Mouse (Mus musculus): ENCODE measurements at regions not wholly inside any gene's neighbourhood (a gene's known extent, or its start where the extent isn't known, plus 50 kb on each side); places are given as distances from the start of the nearest gene placed in this dataset.

- ATAC-seq, result no peak
- 54% methylated on average over 4 of the region's 4 CpGs for WGBS
- H3K9me3 ChIP-seq (ENCODE audit: control insufficient read depth, low read length), result no peaks in the 10 kb centered on the region
These were observed 113.9 kb downstream of the Gm10131 start for GRCm38 (mm10) chr8:33997676-33998075.

DNA sequence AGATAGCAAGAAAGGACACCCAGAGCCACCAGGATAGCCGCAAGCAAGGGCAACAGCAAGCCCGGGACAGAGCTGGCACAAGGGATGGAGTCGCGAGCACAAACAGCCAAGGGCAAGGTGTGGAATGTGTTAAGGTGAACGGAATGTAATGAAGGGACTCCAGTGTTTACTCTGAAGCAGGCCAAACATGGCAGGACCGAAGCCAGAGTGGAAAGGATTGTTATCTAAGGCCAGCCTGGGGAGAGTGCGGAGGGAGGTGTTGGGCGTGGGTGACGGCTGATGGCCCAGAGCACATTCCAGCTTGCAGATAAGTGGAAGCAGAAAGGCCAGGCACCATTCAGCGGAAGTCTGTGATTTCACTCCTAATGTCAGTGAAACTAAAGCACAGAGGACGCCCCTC lies 118.6 kb downstream of the Gm10131 start:
- Histone ChIP-seq H3K9ac (ENCODE audit: low read depth, low read length) (no peak overlapping the region), H3K4me2 (ENCODE audit: low read depth, low read length) (0 out of 2 replicates have a peak overlapping the region, but pooled peaks have one; percentile 1), H3K27ac (ENCODE audit: low read length) (peak overlapping the region; percentile 40), H3K4me3 (ENCODE audit: low read length) (no peak overlapping the region), H3K27me3 (replicated peaks; ENCODE audit: control insufficient read depth, insufficient read depth, low read length) (no peaks in the 10 kb centered on the region), H3K36me3 (ENCODE audit: control insufficient read depth, insufficient read depth, low read length) (no peaks in the 10 kb centered on the region), H3K4me1 (ENCODE audit: control insufficient read depth, insufficient read depth, low read length) (peaks cover 19% of the 10 kb centered on the region), H3K9me3 (ENCODE audit: control insufficient read depth, low read length) (no peaks in the 10 kb centered on the region)
- peak; percentile 86 for ATAC-seq
- 27% methylated on average over 11 of the region's 11 CpGs for WGBS

More at GRCm38 (mm10) chr8:33997676-33998075, 113.9 kb downstream of the Gm10131 start:
- no peak overlapping the region for H3K4me2 ChIP-seq (ENCODE audit: low read depth, low read length)
- no peaks in the 10 kb centered on the region for H3K36me3 ChIP-seq (ENCODE audit: control insufficient read depth, insufficient read depth, low read length)
- no peak overlapping the region for H3K4me3 ChIP-seq (ENCODE audit: low read length)
- no peak overlapping the region for H3K9ac ChIP-seq (ENCODE audit: low read depth, low read length)
- H3K27me3 ChIP-seq (replicated peaks; ENCODE audit: control insufficient read depth, insufficient read depth, low read length), result no peaks in the 10 kb centered on the region
- no peak overlapping the region for H3K27ac ChIP-seq (ENCODE audit: low read length)
- peaks cover 8% of the 10 kb centered on the region for H3K4me1 ChIP-seq (ENCODE audit: control insufficient read depth, insufficient read depth, low read length)

DNA sequence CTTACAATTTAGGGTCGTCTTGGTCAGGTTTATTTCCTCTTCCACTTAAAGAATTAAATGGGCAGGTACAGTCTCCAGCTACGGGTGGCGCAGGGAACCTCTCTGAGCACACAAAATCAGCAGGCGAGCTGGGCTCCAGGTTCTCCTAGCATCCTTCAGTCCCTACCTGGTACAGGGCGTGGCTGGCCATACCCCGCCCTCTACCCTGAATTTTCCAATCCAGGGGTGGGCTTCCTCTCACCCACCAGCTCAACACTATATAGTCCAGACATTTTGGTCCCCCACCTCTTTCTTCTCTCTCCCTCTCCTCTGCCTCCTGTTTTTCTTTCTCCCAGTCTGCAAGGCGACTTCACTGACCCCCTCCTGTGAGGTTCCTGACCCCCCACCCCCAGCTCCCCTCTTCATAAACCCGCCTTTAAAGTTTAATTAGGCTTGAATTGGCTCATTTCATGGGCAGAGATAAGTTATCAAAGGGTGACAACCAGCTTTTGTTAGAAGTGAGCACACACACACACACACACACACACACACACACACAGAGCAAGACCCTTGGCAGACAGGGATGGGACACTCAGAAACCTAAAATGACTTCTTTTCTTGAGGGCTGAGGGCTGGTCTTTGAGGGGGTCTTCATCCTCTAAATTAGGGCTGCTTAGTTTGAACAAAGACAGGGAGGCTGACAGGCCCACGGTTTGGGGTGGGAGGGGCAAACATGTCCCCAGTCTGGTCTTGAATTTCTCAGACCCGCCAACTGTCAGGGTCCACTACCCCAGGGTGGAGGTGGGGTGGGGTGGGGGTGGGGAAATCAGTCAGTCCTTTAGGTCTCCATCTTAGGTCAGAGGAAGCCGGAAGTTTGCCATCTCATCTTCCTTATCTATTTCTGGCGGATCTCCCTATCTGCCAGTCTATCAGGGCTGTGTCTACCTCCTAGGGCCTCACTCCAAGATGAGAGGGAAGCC lies 119.3 kb downstream of the Gm10131 start:
- WGBS, result 47% methylated on average over 12 of the region's 12 CpGs
- 0 out of 2 replicates have a peak overlapping the region, but pooled peaks have one; percentile 1 for H3K4me2 ChIP-seq (ENCODE audit: low read depth, low read length)
- no peaks in the 10 kb centered on the region for H3K36me3 ChIP-seq (ENCODE audit: control insufficient read depth, insufficient read depth, low read length)
- peak overlapping the region; percentile 40 for H3K27ac ChIP-seq (ENCODE audit: low read length)
- H3K9me3 ChIP-seq (ENCODE audit: control insufficient read depth, low read length), result no peaks in the 10 kb centered on the region
- H3K9ac ChIP-seq (ENCODE audit: low read depth, low read length), result 0 out of 2 replicates have a peak overlapping the region, but pooled peaks have one; percentile 14
- H3K27me3 ChIP-seq (replicated peaks; ENCODE audit: control insufficient read depth, insufficient read depth, low read length), result no peaks in the 10 kb centered on the region
- H3K4me1 ChIP-seq (ENCODE audit: control insufficient read depth, insufficient read depth, low read length), result peaks cover 23% of the 10 kb centered on the region
- H3K4me3 ChIP-seq (ENCODE audit: low read length), result no peak overlapping the region
- ATAC-seq, result peak; percentile 43

- H3K4me1 ChIP-seq (ENCODE audit: control insufficient read depth, insufficient read depth, low read length), result peaks cover 23% of the 10 kb centered on the region
- H3K4me3 ChIP-seq (ENCODE audit: low read length), result no peak overlapping the region
- no peaks in the 10 kb centered on the region for H3K9me3 ChIP-seq (ENCODE audit: control insufficient read depth, low read length)
- WGBS, result 37% methylated on average over 17 of the region's 17 CpGs
- no peaks in the 10 kb centered on the region for H3K36me3 ChIP-seq (ENCODE audit: control insufficient read depth, insufficient read depth, low read length)
- H3K9ac ChIP-seq (ENCODE audit: low read depth, low read length), result 0 out of 2 replicates have a peak overlapping the region, but pooled peaks have one; percentile 14
- H3K4me2 ChIP-seq (ENCODE audit: low read depth, low read length), result no peak overlapping the region
- no peaks in the 10 kb centered on the region for H3K27me3 ChIP-seq (replicated peaks; ENCODE audit: control insufficient read depth, insufficient read depth, low read length)
- no peak for ATAC-seq
- no peak overlapping the region for H3K27ac ChIP-seq (ENCODE audit: low read length)
These were observed 120.2 kb downstream of the Gm10131 start for GRCm38 (mm10) chr8:33991165-33991916.

DNA sequence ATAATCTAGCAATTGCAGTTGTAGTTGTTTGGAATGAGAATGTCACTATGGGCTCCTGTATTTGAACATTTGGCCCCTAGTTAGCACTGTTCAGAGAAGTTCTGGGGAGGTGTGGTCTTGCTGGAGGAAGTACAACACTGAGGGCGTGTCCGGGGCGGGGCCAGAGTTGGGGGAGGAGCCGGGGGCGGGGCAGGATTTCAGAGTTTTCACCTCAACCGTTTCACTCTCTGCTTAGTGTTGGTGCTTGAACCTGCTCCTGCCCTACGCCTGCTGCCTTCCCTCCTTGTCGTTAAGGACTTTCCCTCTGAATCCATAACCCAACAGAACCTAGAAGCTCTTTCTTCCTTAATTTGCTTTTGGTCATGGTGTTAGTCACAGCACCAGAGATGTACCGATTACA lies 121.5 kb downstream of the Gm10131 start:
- no peaks in the 10 kb centered on the region for H3K27me3 ChIP-seq (replicated peaks; ENCODE audit: control insufficient read depth, insufficient read depth, low read length)
- no peaks in the 10 kb centered on the region for H3K9me3 ChIP-seq (ENCODE audit: control insufficient read depth, low read length)
- peaks cover 23% of the 10 kb centered on the region for H3K4me1 ChIP-seq (ENCODE audit: control insufficient read depth, insufficient read depth, low read length)
- WGBS, result 72% methylated on average over 9 of the region's 9 CpGs
- H3K4me3 ChIP-seq (ENCODE audit: low read length), result no peak overlapping the region
- no peak overlapping the region for H3K27ac ChIP-seq (ENCODE audit: low read length)
- no peak overlapping the region for H3K9ac ChIP-seq (ENCODE audit: low read depth, low read length)
- no peaks in the 10 kb centered on the region for H3K36me3 ChIP-seq (ENCODE audit: control insufficient read depth, insufficient read depth, low read length)
- no peak for ATAC-seq
- H3K4me2 ChIP-seq (ENCODE audit: low read depth, low read length), result no peak overlapping the region

GRCm38 (mm10) chr8:33987755-33988104 lies 123.8 kb downstream of the Gm10131 start:
- 63% methylated on average over 10 of the region's 10 CpGs for WGBS
- no peak overlapping the region for H3K9ac ChIP-seq (ENCODE audit: low read depth, low read length)
- no peaks in the 10 kb centered on the region for H3K36me3 ChIP-seq (ENCODE audit: control insufficient read depth, insufficient read depth, low read length)
- ATAC-seq, result peak; percentile 21; the same call in 1 of the 2 replicates
- no peaks in the 10 kb centered on the region for H3K27me3 ChIP-seq (replicated peaks; ENCODE audit: control insufficient read depth, insufficient read depth, low read length)
- H3K9me3 ChIP-seq (ENCODE audit: control insufficient read depth, low read length), result no peaks in the 10 kb centered on the region
- H3K4me1 ChIP-seq (ENCODE audit: control insufficient read depth, insufficient read depth, low read length), result peaks cover 15% of the 10 kb centered on the region
- H3K4me3 ChIP-seq (ENCODE audit: low read length), result 0 out of 2 replicates have a peak overlapping the region, but pooled peaks have one; percentile 7
- H3K27ac ChIP-seq (ENCODE audit: low read length), result peak overlapping the region; percentile 48; the same call in 1 of the 2 replicates
- H3K4me2 ChIP-seq (ENCODE audit: low read depth, low read length), result peak overlapping the region; percentile 26

DNA sequence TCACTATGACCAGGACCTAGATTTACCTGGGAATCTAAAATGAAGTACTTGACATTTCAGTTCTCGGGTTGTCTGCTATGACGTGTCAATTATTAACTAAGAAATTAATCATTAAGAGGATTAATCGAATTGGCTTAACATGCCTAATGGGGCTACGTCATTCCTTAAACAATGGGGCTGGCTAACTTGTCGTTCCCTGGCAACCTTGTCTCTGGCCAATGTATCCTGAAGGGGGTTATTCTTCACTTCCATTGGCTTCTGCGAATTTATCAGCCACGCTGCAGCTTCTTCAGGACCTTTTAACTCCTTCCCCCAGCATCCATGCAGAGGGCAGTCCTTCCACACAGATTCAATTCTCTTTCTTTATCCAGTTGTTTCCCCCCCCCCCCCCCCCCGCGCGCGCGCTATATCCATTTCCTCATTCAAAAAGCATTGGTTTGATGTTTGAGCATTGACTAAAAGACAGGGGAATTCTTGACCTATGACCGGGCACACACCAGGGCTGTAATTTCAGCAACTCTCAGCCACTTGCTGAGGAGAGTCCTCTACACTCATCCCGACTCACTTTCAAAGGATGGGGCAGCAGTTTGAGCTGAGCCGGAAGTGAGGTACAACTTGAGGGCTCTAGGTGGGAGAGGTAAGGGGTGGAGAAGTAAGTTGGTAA lies 124.3 kb downstream of the Gm10131 start:
- no peaks in the 10 kb centered on the region for H3K9me3 ChIP-seq (ENCODE audit: control insufficient read depth, low read length)
- no peak overlapping the region for H3K9ac ChIP-seq (ENCODE audit: low read depth, low read length)
- H3K36me3 ChIP-seq (ENCODE audit: control insufficient read depth, insufficient read depth, low read length), result no peaks in the 10 kb centered on the region
- H3K4me2 ChIP-seq (ENCODE audit: low read depth, low read length), result peak overlapping the region; percentile 26
- H3K27ac ChIP-seq (ENCODE audit: low read length), result peak overlapping the region; percentile 48; the same call in 1 of the 2 replicates
- no peaks in the 10 kb centered on the region for H3K27me3 ChIP-seq (replicated peaks; ENCODE audit: control insufficient read depth, insufficient read depth, low read length)
- 0 out of 2 replicates have a peak overlapping the region, but pooled peaks have one; percentile 7 for H3K4me3 ChIP-seq (ENCODE audit: low read length)
- 53% methylated on average over 14 of the region's 15 CpGs for WGBS
- ATAC-seq, result peak; percentile 75
- H3K4me1 ChIP-seq (ENCODE audit: control insufficient read depth, insufficient read depth, low read length), result peaks cover 11% of the 10 kb centered on the region; the same call in 1 of the 2 replicates

- 83% methylated on average over 6 of the region's 6 CpGs for WGBS
- Histone ChIP-seq H3K9me3 (ENCODE audit: control insufficient read depth, low read length) (no peaks in the 10 kb centered on the region), H3K27ac (ENCODE audit: low read length) (peak overlapping the region; percentile 79), H3K27me3 (replicated peaks; ENCODE audit: control insufficient read depth, insufficient read depth, low read length) (no peaks in the 10 kb centered on the region), H3K4me2 (ENCODE audit: low read depth, low read length) (no peak overlapping the region), H3K4me1 (ENCODE audit: control insufficient read depth, insufficient read depth, low read length) (peaks cover 6% of the 10 kb centered on the region; the same call in 1 of the 2 replicates), H3K4me3 (ENCODE audit: low read length) (no peak overlapping the region), H3K36me3 (ENCODE audit: control insufficient read depth, insufficient read depth, low read length) (no peaks in the 10 kb centered on the region), H3K9ac (ENCODE audit: low read depth, low read length) (no peak overlapping the region)
- no peak for ATAC-seq
These were observed 124.9 kb downstream of the Gm10131 start for GRCm38 (mm10) chr8:33986657-33987056.

Measured in intestine, embryonic 16.5 days (tissue).